20 mouse cellular contexts compared by ENCODE assay signal in the genomic region with DNA sequence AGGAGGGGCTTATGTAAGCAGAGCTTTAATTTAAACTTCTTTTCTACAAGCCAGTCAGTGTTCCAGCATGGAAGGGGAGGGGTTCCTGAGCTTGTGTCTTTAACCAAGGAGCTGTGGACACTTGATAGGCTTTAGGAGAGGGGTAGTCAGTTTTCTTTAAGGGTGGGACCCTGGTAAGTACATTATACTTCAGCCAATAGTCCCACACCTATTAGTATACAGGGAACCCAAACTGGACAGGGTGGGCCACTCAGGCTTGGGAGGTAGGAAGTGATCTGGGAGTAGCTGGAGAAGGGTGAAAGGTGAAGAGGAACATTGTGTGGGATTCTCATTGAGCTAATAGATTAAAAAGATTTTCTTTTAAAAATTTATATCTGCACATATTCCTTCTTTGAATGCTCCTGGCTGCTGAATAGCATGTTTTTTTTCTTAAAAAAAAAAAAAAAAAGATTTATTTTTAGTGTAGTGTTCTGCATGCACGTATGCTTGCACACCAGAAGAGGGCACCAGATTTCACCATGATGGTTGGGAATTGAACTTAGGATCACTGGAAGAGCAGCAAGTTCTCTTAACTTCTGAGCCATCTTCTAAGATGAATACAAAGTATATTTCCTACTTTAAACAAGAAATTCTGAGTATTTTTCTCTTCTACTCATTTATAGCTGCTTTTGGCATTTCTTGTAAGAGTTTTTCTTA. TPM values are rescaled to one million over a fixed set of nuclear protein-coding genes. Genes with fewer than 3 reads are reported as not detected.
DNase-seq lines count a peak whose midpoint lies in the region; ATAC-seq and TF ChIP-seq lines count a peak whose summit lies in the region.
"Had no signal": no experiment of that assay in that cellular context is flagged by ENCODE, and none has a peak within 500 bp of the region (broad histone marks: within the 10 kb centered on the region; RNA-seq: fewer than 3 reads in every experiment).

No protein-coding gene starts in this region.

- H3K79me2 ChIP-seq in MEL (ENCODE audit: control insufficient read depth, insufficient read depth, low read length, poor library complexity), result peaks cover 58% of the 10 kb centered on the region

- no peak for DNase-seq in heart, adult 11 months
- DNase-seq in liver, postnatal 0 days, result no peak
- DNase-seq in MEL (ENCODE audit: low read depth, low spot score), result no peak
- no peak for DNase-seq in MN1 (ENCODE audit: low spot score)
- DNase-seq: adrenal gland, postnatal 10 days; cerebellum, adult 18-20 months; heart, postnatal 4 days; kidney, adult 2 months; layer of hippocampus, postnatal 36 days; right cerebral cortex, postnatal 4 days; thymus, adult 18-20 months had no signal

- no peaks in the 10 kb centered on the region for H3K36me3 ChIP-seq in heart, embryonic 15.5 days
- H3K36me3 ChIP-seq in liver, postnatal 0 days (replicated peaks; ENCODE audit: insufficient read depth, low read length), result no peaks in the 10 kb centered on the region
- H3K36me3 ChIP-seq in liver, embryonic 12.5 days, result no peaks in the 10 kb centered on the region
- peaks cover 2% of the 10 kb centered on the region in 2 experiments; a peak in 2 of 4 replicates for H3K36me3 ChIP-seq in MEL (ENCODE audit: control insufficient read depth in 1 of 2, insufficient read depth in 2 of 2, low read length in 2 of 2)
- no peaks in the 10 kb centered on the region for H3K36me3 ChIP-seq in stomach, embryonic 16.5 days (ENCODE audit: control insufficient read depth, insufficient read depth, low read length)
- H3K36me3 ChIP-seq: forebrain, embryonic 15.5 days; lung, embryonic 15.5 days; midbrain, embryonic 12.5 days had no signal

- TF ChIP-seq RAD21 in MEL (IDR thresholded peaks at IDR 0.05; ENCODE audit: low read depth, low read length), result no peak

- H3K9ac ChIP-seq in heart, embryonic 15.5 days, result no peak overlapping the region
- no peak overlapping the region for H3K9ac ChIP-seq in liver, postnatal 0 days (replicated peaks)
- H3K9ac ChIP-seq in liver, embryonic 12.5 days, result no peak overlapping the region
- no peak overlapping the region for H3K9ac ChIP-seq in MEL (ENCODE audit: control insufficient read depth, low read depth, low read length, poor library complexity, severe bottlenecking)
- no peak overlapping the region for H3K9ac ChIP-seq in stomach, embryonic 16.5 days (ENCODE audit: low read length)
- H3K9ac ChIP-seq: forebrain, embryonic 15.5 days; lung, embryonic 15.5 days; midbrain, embryonic 12.5 days had no signal

- H3K4me3 ChIP-seq in heart, embryonic 15.5 days, result no peak overlapping the region
- H3K4me3 ChIP-seq in liver, postnatal 0 days (ENCODE audit: low read depth, low read length), result no peak overlapping the region
- H3K4me3 ChIP-seq in liver, embryonic 12.5 days, result no peak overlapping the region
- H3K4me3 ChIP-seq in MEL (ENCODE audit: control insufficient read depth in 1 of 2, insufficient read depth in 1 of 2, low read depth in 2 of 2, low read length in 2 of 2), result no peak overlapping the region
- H3K4me3 ChIP-seq in stomach, embryonic 16.5 days (replicated peaks; ENCODE audit: low read length), result no peak overlapping the region
- H3K4me3 ChIP-seq: erythroblast, embryonic 14.5 days; forebrain, embryonic 15.5 days; lung, embryonic 15.5 days; midbrain, embryonic 12.5 days; myocyte had no signal

- peak overlapping the region; percentile 78; the same call in 1 of the 2 replicates for H3K27ac ChIP-seq in heart, embryonic 15.5 days
- no peak overlapping the region for H3K27ac ChIP-seq in liver, postnatal 0 days (ENCODE audit: low read depth)
- no peak overlapping the region for H3K27ac ChIP-seq in liver, embryonic 12.5 days
- H3K27ac ChIP-seq in MEL (ENCODE audit: control insufficient read depth, low read depth, low read length), result no peak overlapping the region
- H3K27ac ChIP-seq in stomach, embryonic 16.5 days (ENCODE audit: low read length), result no peak overlapping the region
- H3K27ac ChIP-seq: forebrain, embryonic 15.5 days; lung, embryonic 15.5 days; midbrain, embryonic 12.5 days had no signal

- no peak for TF ChIP-seq EP300 in liver, postnatal 0 days (IDR thresholded peaks at IDR 0.05; ENCODE audit: low read depth)
- no peak for TF ChIP-seq EP300 in MEL (IDR thresholded peaks at IDR 0.05; ENCODE audit: low read depth in 1 of 2, low read length in 2 of 2)

- peak; percentile 19; the same call in 1 of the 2 replicates for TF ChIP-seq CTCF in liver, postnatal 0 days (IDR thresholded peaks at IDR 0.05; ENCODE audit: low read depth)
- TF ChIP-seq CTCF in MEL (IDR thresholded peaks at IDR 0.05 in 2 of 3, conservative IDR thresholded peaks at IDR 0.05 in 1 of 3; ENCODE audit: control insufficient read depth in 1 of 3, insufficient read depth in 1 of 3, low read depth in 2 of 3, low read length in 3 of 3, poor library complexity in 1 of 3, severe bottlenecking in 1 of 3), result peak in 2 of 3 experiments; percentile 4 to 18; a peak in 2 of 6 replicates

- no peak overlapping the region for H3K4me2 ChIP-seq in heart, embryonic 15.5 days
- no peak overlapping the region for H3K4me2 ChIP-seq in liver, postnatal 0 days (ENCODE audit: low read depth, low read length)
- no peak overlapping the region for H3K4me2 ChIP-seq in liver, embryonic 12.5 days
- no peak overlapping the region for H3K4me2 ChIP-seq in stomach, embryonic 16.5 days (ENCODE audit: low read depth, low read length)
- H3K4me2 ChIP-seq: forebrain, embryonic 15.5 days; lung, embryonic 15.5 days; midbrain, embryonic 12.5 days had no signal

- H3K9me3 ChIP-seq in heart, embryonic 15.5 days (replicated peaks), result no peaks in the 10 kb centered on the region
- H3K9me3 ChIP-seq in liver, postnatal 0 days (ENCODE audit: low read length), result no peaks in the 10 kb centered on the region
- H3K9me3 ChIP-seq in liver, embryonic 12.5 days (replicated peaks), result no peaks in the 10 kb centered on the region
- H3K9me3 ChIP-seq in MEL (replicated peaks; ENCODE audit: insufficient read depth, low read length), result no peaks in the 10 kb centered on the region
- no peaks in the 10 kb centered on the region for H3K9me3 ChIP-seq in stomach, embryonic 16.5 days (replicated peaks; ENCODE audit: control insufficient read depth, low read length)
- H3K9me3 ChIP-seq: forebrain, embryonic 15.5 days; G1E; lung, embryonic 15.5 days; midbrain, embryonic 12.5 days had no signal

- 79% methylated on average over 1 of the region's 1 CpGs for WGBS in heart, embryonic 15.5 days
- WGBS in liver, postnatal 0 days (ENCODE audit: insufficient replicate concordance), result 89% methylated on average over 1 of the region's 1 CpGs
- WGBS in liver, embryonic 12.5 days (ENCODE audit: insufficient replicate concordance), result 100% methylated on average over 1 of the region's 1 CpGs
- WGBS in stomach, embryonic 16.5 days, result 81% methylated on average over 1 of the region's 1 CpGs

- peaks cover 60% of the 10 kb centered on the region for H3K4me1 ChIP-seq in heart, embryonic 15.5 days (replicated peaks)
- H3K4me1 ChIP-seq in liver, postnatal 0 days (ENCODE audit: insufficient read depth), result peaks cover 4% of the 10 kb centered on the region; the same call in 1 of the 2 replicates
- H3K4me1 ChIP-seq in liver, embryonic 12.5 days, result peaks cover 19% of the 10 kb centered on the region
- no peaks in the 10 kb centered on the region; a peak in 1 of 4 replicates for H3K4me1 ChIP-seq in MEL (ENCODE audit: control insufficient read depth in 1 of 2, insufficient read depth in 2 of 2, low read length in 2 of 2)
- peaks cover 6% of the 10 kb centered on the region; the same call in 1 of the 2 replicates for H3K4me1 ChIP-seq in stomach, embryonic 16.5 days (ENCODE audit: control insufficient read depth, insufficient read depth, low read length)
- H3K4me1 ChIP-seq: lung, embryonic 15.5 days had no signal

- no peak for TF ChIP-seq POLR2A in MEL (IDR thresholded peaks at IDR 0.05; ENCODE audit: control insufficient read depth in 1 of 2, insufficient read depth in 1 of 2, low read depth in 1 of 2, low read length in 2 of 2, poor library complexity in 1 of 2)

- ATAC-seq in heart, embryonic 15.5 days (replicated peaks; ENCODE audit: insufficient number of reproducible peaks, insufficient read depth, low FRiP score, low read depth), result no peak
- ATAC-seq in liver, postnatal 0 days, result no peak
- ATAC-seq in liver, embryonic 12.5 days, result no peak
- peak; percentile 64; the same call in 1 of the 2 replicates for ATAC-seq in stomach, embryonic 16.5 days (ENCODE audit: insufficient read depth, low FRiP score)
- ATAC-seq: forebrain, embryonic 15.5 days had no signal

- no peaks in the 10 kb centered on the region for H3K27me3 ChIP-seq in heart, embryonic 15.5 days
- no peaks in the 10 kb centered on the region for H3K27me3 ChIP-seq in liver, postnatal 0 days (ENCODE audit: insufficient read depth, low read length)
- no peaks in the 10 kb centered on the region for H3K27me3 ChIP-seq in liver, embryonic 12.5 days (replicated peaks)
- H3K27me3 ChIP-seq in MEL (ENCODE audit: control insufficient read depth in 1 of 2, insufficient read depth in 2 of 2, low read length in 2 of 2), result no peaks in the 10 kb centered on the region
- no peaks in the 10 kb centered on the region for H3K27me3 ChIP-seq in stomach, embryonic 16.5 days (ENCODE audit: control insufficient read depth, insufficient read depth, low read length)
- H3K27me3 ChIP-seq: forebrain, embryonic 15.5 days; lung, embryonic 15.5 days; midbrain, embryonic 12.5 days had no signal

TF ChIP-seq in MEL, 35 proteins besides CTCF, POLR2A, EP300 and RAD21 (continues in another document):
- TF ChIP-seq ELF1 (IDR thresholded peaks at IDR 0.05; ENCODE audit: low read depth, low read length) (no peak), MXI1 (IDR thresholded peaks at IDR 0.05; ENCODE audit: low read depth, low read length) (no peak), E2F4 (IDR thresholded peaks at IDR 0.05; ENCODE audit: borderline replicate concordance, low read depth, low read length) (no peak), MEF2A (IDR thresholded peaks at IDR 0.05; ENCODE audit: extremely low read depth, insufficient replicate concordance, low read depth, low read length, poor library complexity, severe bottlenecking) (no peak), MAFK (IDR thresholded peaks at IDR 0.05; ENCODE audit: borderline replicate concordance, low read depth, low read length) (no peak), TCF12 (IDR thresholded peaks at IDR 0.05; ENCODE audit: low read depth, low read length) (no peak), ZNF384 (IDR thresholded peaks at IDR 0.05; ENCODE audit: low read depth, low read length) (no peak), NELFE (IDR thresholded peaks at IDR 0.05; ENCODE audit: low read depth, low read length) (no peak)

RNA-seq across cellular contexts. Expression of a gene that starts 21.2 kb away (rescaled TPM):
- polyA plus RNA-seq in heart, embryonic 15.5 days (2015; fragmentation: Nextera tagmentation; extraction: Ambion mirVana), result 26.9 and 32.8 TPM in 2 replicates
- polyA plus RNA-seq in liver, postnatal 0 days (2015; fragmentation: Nextera tagmentation; extraction: Ambion mirVana), result 5.4 and 5.6 TPM in 2 replicates
- 11.4 and 12.1 TPM in 2 replicates for polyA plus RNA-seq in liver, embryonic 12.5 days (2016; fragmentation: Nextera tagmentation; extraction: Ambion mirVana)
- 44.8 and 65.7 TPM in 2 replicates for total RNA-seq in MEL (2012; rRNA removed)
- 10 to 100 TPM; 26.2 to 33.4 TPM for polyA plus RNA-seq in MEL (2012; ENCODE audit: insufficient read depth in 1 of 2, insufficient read length in 2 of 2, low read depth in 1 of 2, low replicate concordance in 2 of 2, missing spikeins in 1 of 2)
- polyA plus RNA-seq in stomach, embryonic 16.5 days (2015; fragmentation: Nextera tagmentation; extraction: Ambion mirVana), result 6.3 and 6.7 TPM in 2 replicates
